Comparison of ENCODE assay signal across 8 mouse cellular contexts in genomic region chr7:38184418-38184745, GRCm38 (mm10). TPM values are rescaled to one million over a fixed set of nuclear protein-coding genes. Genes with fewer than 3 reads are reported as not detected.
DNase-seq lines count a peak whose midpoint lies in the region; ATAC-seq and TF ChIP-seq lines count a peak whose summit lies in the region.

No protein-coding gene starts in this region.

- H3K36me3 ChIP-seq in heart, embryonic 15.5 days, result no peaks in the 10 kb centered on the region
- H3K36me3 ChIP-seq in hindbrain, embryonic 12.5 days, result 0 out of 2 replicates have a peak, but pooled peaks cover 5% of the 10 kb centered on the region
- no peaks in the 10 kb centered on the region for H3K36me3 ChIP-seq in midbrain, embryonic 12.5 days

- TF ChIP-seq CTCF in bone marrow macrophage, adult 2 months (IDR thresholded peaks at IDR 0.05; ENCODE audit: low read depth, low read length), result no peak

- no peak for DNase-seq in heart, postnatal 10 days
- DNase-seq in urinary bladder, postnatal 36 days (ENCODE audit: low spot score in 2 of 2), result no peak
- no peak for DNase-seq in adrenal gland, postnatal 25 days

- H3K4me1 ChIP-seq in heart, embryonic 15.5 days (replicated peaks), result peaks cover 16% of the 10 kb centered on the region
- H3K4me1 ChIP-seq in bone marrow macrophage, adult 2 months (ENCODE audit: control insufficient read depth, insufficient read depth, low read length), result peaks cover 58% of the 10 kb centered on the region
- H3K4me1 ChIP-seq in hindbrain, embryonic 12.5 days, result peaks cover 13% of the 10 kb centered on the region
- peaks cover 20% of the 10 kb centered on the region for H3K4me1 ChIP-seq in midbrain, embryonic 12.5 days

- peak overlapping the region; percentile 71 for H3K9ac ChIP-seq in heart, embryonic 15.5 days
- peak overlapping the region; percentile 76; the same call in 1 of the 2 replicates for H3K9ac ChIP-seq in hindbrain, embryonic 12.5 days
- peak overlapping the region; percentile 74 for H3K9ac ChIP-seq in midbrain, embryonic 12.5 days (replicated peaks)

- TF ChIP-seq POLR2A in bone marrow macrophage, adult 2 months (IDR thresholded peaks at IDR 0.05; ENCODE audit: borderline replicate concordance, low read depth, low read length), result no peak

- peak overlapping the region; percentile 86 for H3K4me2 ChIP-seq in heart, embryonic 15.5 days
- peak overlapping the region; percentile 89 for H3K4me2 ChIP-seq in hindbrain, embryonic 12.5 days (replicated peaks)
- H3K4me2 ChIP-seq in midbrain, embryonic 12.5 days (replicated peaks), result peak overlapping the region; percentile 89

- 47% methylated on average over 1 of the region's 1 CpGs for WGBS in heart, embryonic 15.5 days
- 74% methylated on average over 1 of the region's 1 CpGs for WGBS in hindbrain, embryonic 12.5 days
- 71% methylated on average over 1 of the region's 1 CpGs for WGBS in midbrain, embryonic 12.5 days

- no peaks in the 10 kb centered on the region for H3K9me3 ChIP-seq in heart, embryonic 15.5 days (replicated peaks)
- H3K9me3 ChIP-seq in hindbrain, embryonic 12.5 days (replicated peaks), result no peaks in the 10 kb centered on the region
- no peaks in the 10 kb centered on the region for H3K9me3 ChIP-seq in midbrain, embryonic 12.5 days

- intact Hi-C loops in heart, postnatal 10 days (cut with DNase I), result no loop called here

- H3K27ac ChIP-seq in heart, embryonic 15.5 days, result peak overlapping the region; percentile 92; the same call in 1 of the 2 replicates
- no peak overlapping the region for H3K27ac ChIP-seq in bone marrow macrophage, adult 2 months (ENCODE audit: insufficient read depth, low read depth, low read length)
- no peak overlapping the region for H3K27ac ChIP-seq in hindbrain, embryonic 12.5 days
- H3K27ac ChIP-seq in midbrain, embryonic 12.5 days (replicated peaks), result no peak overlapping the region

- no peak for ATAC-seq in heart, embryonic 15.5 days (replicated peaks; ENCODE audit: insufficient number of reproducible peaks, insufficient read depth, low FRiP score, low read depth)
- ATAC-seq in hindbrain, embryonic 12.5 days (ENCODE audit: low FRiP score), result no peak
- ATAC-seq in midbrain, embryonic 12.5 days (ENCODE audit: low FRiP score, low read depth), result no peak
- no peak for ATAC-seq in granulocyte monocyte progenitor cell, adult 5-6 weeks (replicated peaks; ENCODE audit: poor library complexity, severe bottlenecking)

- H3K27me3 ChIP-seq in heart, embryonic 15.5 days, result no peaks in the 10 kb centered on the region
- no peaks in the 10 kb centered on the region for H3K27me3 ChIP-seq in hindbrain, embryonic 12.5 days
- H3K27me3 ChIP-seq in midbrain, embryonic 12.5 days, result no peaks in the 10 kb centered on the region

- H3K4me3 ChIP-seq in heart, embryonic 15.5 days, result peak overlapping the region; percentile 70
- H3K4me3 ChIP-seq in bone marrow macrophage, adult 2 months (ENCODE audit: insufficient read depth, low read length), result peak overlapping the region; percentile 70
- H3K4me3 ChIP-seq in hindbrain, embryonic 12.5 days, result peak overlapping the region; percentile 51
- H3K4me3 ChIP-seq in midbrain, embryonic 12.5 days, result peak overlapping the region; percentile 66

RNA-seq across cellular contexts. Expression of gene 1600014C10Rik, which starts 1.4 kb away (rescaled TPM):
- polyA plus RNA-seq in heart, embryonic 15.5 days (2015; fragmentation: Nextera tagmentation; extraction: Ambion mirVana), result 14.9 and 20.4 TPM in 2 replicates
- 10 to 100 TPM; 21.5 to 25.1 TPM for total RNA-seq in heart, postnatal 10 days (2021)
- polyA plus RNA-seq in bone marrow macrophage, adult 2 months (2012; ENCODE audit: insufficient read depth, insufficient read length, missing spikeins), result 20.3 and 21.4 TPM in 2 replicates
- 21.4 and 22.3 TPM in 2 replicates for polyA plus RNA-seq in hindbrain, embryonic 12.5 days (2016; fragmentation: Nextera tagmentation; extraction: Ambion mirVana)
- polyA plus RNA-seq in midbrain, embryonic 12.5 days (2016; fragmentation: Nextera tagmentation; extraction: Ambion mirVana), result 18.5 and 19.9 TPM in 2 replicates
- 31.1 and 39.9 TPM in 2 replicates for total RNA-seq in adrenal gland, postnatal 25 days (2021)
- total RNA-seq in granulocyte monocyte progenitor cell, adult 5-6 weeks (2014; fragmentation: Nextera tagmentation), result 31.3 and 39.0 TPM in 2 replicates
- 23.6 and 31.1 TPM in 2 replicates for total RNA-seq in granulocyte monocyte progenitor cell, adult 5-6 weeks (2017)

RNA-seq across cellular contexts. Expression of gene Plekhf1, which starts 43.4 kb away (rescaled TPM):
- polyA plus RNA-seq in heart, embryonic 15.5 days (2015; fragmentation: Nextera tagmentation; extraction: Ambion mirVana), result 5.4 and 6.4 TPM in 2 replicates
- total RNA-seq in heart, postnatal 10 days (2021), result 10 to 100 TPM in 1 of 2 experiments, 1 to 10 TPM in 1; 9.7 to 11.0 TPM
- polyA plus RNA-seq in bone marrow macrophage, adult 2 months (2012; ENCODE audit: insufficient read depth, insufficient read length, missing spikeins), result 0.91 and 0.99 TPM in 2 replicates
- polyA plus RNA-seq in hindbrain, embryonic 12.5 days (2016; fragmentation: Nextera tagmentation; extraction: Ambion mirVana), result 1.8 and 2.1 TPM in 2 replicates
- 1.1 and 1.2 TPM in 2 replicates for polyA plus RNA-seq in midbrain, embryonic 12.5 days (2016; fragmentation: Nextera tagmentation; extraction: Ambion mirVana)
- total RNA-seq in adrenal gland, postnatal 25 days (2021), result 1.9 and 2.2 TPM in 2 replicates
- 0.32 and 2.8 TPM in 2 replicates for total RNA-seq in granulocyte monocyte progenitor cell, adult 5-6 weeks (2014; fragmentation: Nextera tagmentation)
- total RNA-seq in granulocyte monocyte progenitor cell, adult 5-6 weeks (2017), result 0.52 and 1.2 TPM in 2 replicates
